Mouse (Mus musculus) embryonic facial prominence, embryonic 11.5 days (tissue): Measurements from ENCODE around the gene Ank2. TPM values are rescaled to one million over a fixed set of nuclear protein-coding genes. Genes with fewer than 3 reads are reported as not detected.
A peak's percentile ranks its signal among the peaks of the same experiment; 100 is the strongest.

Experiments used
- ATAC-seq: fragments of 200-750 bp; cut with Nextera tagmentation; replicated peaks from 2 replicates; pipeline ENCODE4 v1.8.0; 2017; ENCODE audit warnings: low read depth; ENCODE audit not compliant: insufficient number of reproducible peaks, low FRiP score, low TSS enrichment
- DNase-seq: peaks from one replicate; pipeline ENCODE4 v3.0.0-alpha.2; 2015; ENCODE audit warnings: low spot score
- H3K27ac ChIP-seq: fragments of 300-500 bp; sonication (generic); replicated peaks from 2 replicates; pipeline ENCODE4 v1.5.1; 2014; ENCODE audit warnings: mild to moderate bottlenecking, low read depth, low read length, control low read depth
- H3K27me3 ChIP-seq: fragments of 300-500 bp; sonication (generic); 2 replicates; pipeline ENCODE4 v1.6.1; 2014; ENCODE audit warnings: mild to moderate bottlenecking, low read length, moderate library complexity, mixed read lengths; ENCODE audit not compliant: control insufficient read depth, insufficient read depth
- H3K36me3 ChIP-seq: fragments of 300-500 bp; sonication (generic); replicated peaks from 2 replicates; pipeline ENCODE4 v1.6.1; 2014; ENCODE audit warnings: low read depth, mild to moderate bottlenecking, low read length, moderate library complexity, mixed read lengths; ENCODE audit not compliant: control insufficient read depth, insufficient read depth
- H3K4me1 ChIP-seq: fragments of 300-500 bp; sonication (generic); 2 replicates; pipeline ENCODE4 v1.6.1; 2014; ENCODE audit warnings: low read length, mixed read lengths; ENCODE audit not compliant: control insufficient read depth, insufficient read depth
- H3K4me2 ChIP-seq: fragments of 300-500 bp; sonication (generic); 2 replicates; pipeline ENCODE4 v1.6.1; 2014; ENCODE audit warnings: low read depth, mild to moderate bottlenecking, control low read depth, low read length, moderate library complexity
- H3K4me3 ChIP-seq: fragments of 300-500 bp; sonication (generic); 2 replicates; pipeline ENCODE4 v1.5.1; 2014; ENCODE audit warnings: low read depth, low read length, control low read depth
- H3K9ac ChIP-seq: fragments of 300-500 bp; sonication (generic); replicated peaks from 2 replicates; pipeline ENCODE4 v1.6.1; 2014; ENCODE audit warnings: mild to moderate bottlenecking, control low read depth, low read length
- H3K9me3 ChIP-seq: fragments of 300-500 bp; sonication (generic); replicated peaks from 2 replicates; pipeline ENCODE4 v1.6.1; 2016; ENCODE audit warnings: mild to moderate bottlenecking, low read length, inconsistent platforms, mixed read lengths; ENCODE audit not compliant: control insufficient read depth
- WGBS: fragments of 180-500 bp; shearing (Covaris S2); extraction: QIAGEN DNeasy Blood & Tissue Kit; methylation state at CpG from one replicate; pipeline ENCODE4 v1.1.7; 2014; 5-methylcytosine and 5-hydroxymethylcytosine counted together
- polyA plus RNA-seq: library from polyadenylated mRNA; unstranded; fragments of >200 nt; fragmentation: Nextera tagmentation; extraction: Ambion mirVana; gene quantifications from 2 replicates; pipeline ENCODE4 v1.2.1, GENCODE M21; 2014

Ank2 gene
- polyA plus RNA-seq, 1 experiment from 2014 or later: 26.1 TPM

DNA sequence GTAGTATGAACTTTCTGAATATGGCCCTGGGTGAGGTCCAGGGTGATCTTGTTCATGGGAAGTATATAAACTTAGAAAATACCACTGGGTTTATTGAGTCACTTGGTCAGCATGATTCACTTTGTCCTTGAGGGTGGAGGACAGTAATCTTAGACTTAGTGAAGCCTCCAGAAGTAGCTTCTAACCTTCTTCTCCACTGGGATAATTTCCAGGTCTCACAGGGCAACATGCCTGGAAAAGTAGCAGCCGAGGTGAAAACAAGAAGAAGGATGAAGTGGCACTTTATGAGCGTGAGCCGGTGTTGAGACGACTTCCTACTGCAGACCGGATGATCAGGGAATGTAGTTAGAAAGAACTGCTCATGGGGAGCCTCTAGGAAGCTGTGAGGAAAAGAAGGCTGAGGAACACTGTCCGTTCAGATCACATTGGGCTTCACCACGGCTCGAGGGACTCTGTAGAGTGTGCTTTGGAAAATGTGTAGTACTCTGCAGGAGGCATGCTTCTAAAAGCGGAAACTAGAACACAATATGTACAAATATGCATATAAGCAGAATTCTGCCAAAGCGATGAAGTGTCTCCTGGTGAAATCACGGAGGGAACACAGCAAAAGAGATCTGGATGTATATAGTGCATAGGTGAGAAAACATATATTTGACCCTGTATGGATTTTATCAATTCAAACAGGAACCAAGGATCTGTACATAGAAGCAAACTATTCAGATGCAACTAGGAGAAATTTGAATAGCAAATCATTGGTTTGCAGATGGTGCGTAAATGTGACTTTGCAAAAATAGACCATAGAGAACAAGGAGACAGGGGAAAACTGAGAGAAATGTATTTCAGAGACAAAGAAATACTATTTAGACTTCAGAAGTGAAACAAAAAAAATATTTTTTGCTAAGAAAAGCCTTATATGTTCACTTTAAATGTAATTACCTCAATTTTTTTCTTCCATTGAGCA, 12.9 kb upstream of the Ank2 start:
- Histone ChIP-seq H3K36me3 (no peaks in the 10 kb centered on the region), H3K9me3 (no peaks in the 10 kb centered on the region), H3K27ac (no peak overlapping the region), H3K9ac (no peak overlapping the region), H3K27me3 (no peaks in the 10 kb centered on the region), H3K4me1 (no peaks in the 10 kb centered on the region), H3K4me2 (no peak overlapping the region), H3K4me3 (no peak overlapping the region)
- no peak for ATAC-seq
- 83% methylated on average over 12 of the region's 12 CpGs for WGBS
- DNase-seq: no peak

- no peaks in the 10 kb centered on the region for H3K9me3 ChIP-seq
- ATAC-seq (no peak), DNase-seq (no peak)
- no peaks in the 10 kb centered on the region for H3K27me3 ChIP-seq
- H3K4me1 ChIP-seq: no peaks in the 10 kb centered on the region
- no peak overlapping the region for H3K4me2 ChIP-seq
- H3K36me3 ChIP-seq: no peaks in the 10 kb centered on the region
- H3K9ac ChIP-seq: no peak overlapping the region
- H3K4me3 ChIP-seq: no peak overlapping the region
- WGBS: 78% methylated on average over 15 of the region's 15 CpGs
- no peak overlapping the region for H3K27ac ChIP-seq
Measured at GRCm38 (mm10) chr3:127507878-127508783, 9.0 kb upstream of the Ank2 start.

GRCm38 (mm10) chr3:127498197-127498741, 881 bp downstream of the Ank2 start:
- peak overlapping the region; percentile 60 for H3K9ac ChIP-seq
- peak overlapping the region; percentile 50 for H3K4me3 ChIP-seq
- H3K27ac ChIP-seq: no peak overlapping the region
- H3K36me3 ChIP-seq: no peaks in the 10 kb centered on the region
- H3K9me3 ChIP-seq: no peaks in the 10 kb centered on the region
- H3K4me1 ChIP-seq: peaks cover 3% of the 10 kb centered on the region; the same call in 1 of the 2 replicates
- WGBS: 3% methylated on average over 18 of the region's 23 CpGs
- peak; percentile 77 for ATAC-seq
- peak; percentile 47 for DNase-seq
- H3K4me2 ChIP-seq: peak overlapping the region; percentile 99
- peaks cover 15% of the 10 kb centered on the region for H3K27me3 ChIP-seq

DNA sequence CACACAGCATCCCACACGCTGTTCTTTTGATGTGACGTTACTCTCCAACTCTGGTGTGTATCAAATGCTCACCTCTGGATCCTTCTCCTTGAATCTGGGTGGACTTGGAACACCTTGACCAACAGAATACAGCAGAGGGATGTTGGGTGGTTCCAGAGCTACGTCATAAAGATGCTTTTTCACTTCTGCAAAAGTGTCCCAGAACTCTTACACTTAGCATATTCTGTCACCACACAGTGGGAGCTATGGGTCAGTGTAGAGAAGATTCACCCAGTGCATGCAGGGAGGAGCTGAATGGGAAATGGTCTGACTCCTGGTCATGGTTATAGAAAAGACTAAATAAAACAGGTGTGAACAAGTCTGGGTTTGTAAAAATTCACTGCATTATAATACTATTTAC, 6.5 kb downstream of the Ank2 start:
- no peak overlapping the region for H3K27ac ChIP-seq
- H3K9me3 ChIP-seq: no peaks in the 10 kb centered on the region
- peaks cover under 1% of the 10 kb centered on the region; the same call in 1 of the 2 replicates for H3K27me3 ChIP-seq

DNA sequence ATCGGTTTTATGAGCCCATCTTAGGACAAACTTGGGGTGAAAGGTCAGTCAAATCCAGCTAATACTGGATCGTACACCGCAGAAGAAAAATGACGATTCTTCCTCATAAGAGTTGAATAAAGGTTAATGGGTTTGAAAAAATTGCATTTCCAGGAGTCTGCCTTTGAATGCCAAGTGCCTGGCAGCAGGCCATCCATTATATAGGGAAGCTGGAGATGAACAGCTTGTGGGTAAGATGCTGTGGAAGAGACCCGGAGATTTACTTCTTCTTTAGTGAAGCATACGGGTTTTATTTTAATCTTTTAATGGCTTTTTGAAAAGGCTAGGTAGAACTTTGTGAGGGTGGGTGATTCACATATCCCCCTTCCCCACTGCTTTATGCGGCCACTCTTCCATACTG, 11.8 kb downstream of the Ank2 start:
- 86% methylated on average over 7 of the region's 7 CpGs for WGBS
- Histone ChIP-seq H3K27me3 (no peaks in the 10 kb centered on the region), H3K9me3 (no peaks in the 10 kb centered on the region), H3K4me3 (no peak overlapping the region), H3K9ac (no peak overlapping the region), H3K27ac (no peak overlapping the region), H3K4me1 (no peaks in the 10 kb centered on the region), H3K4me2 (no peak overlapping the region), H3K36me3 (no peaks in the 10 kb centered on the region)
- ATAC-seq (no peak), DNase-seq (no peak)

More for the DNA sequence above, 6.5 kb downstream of the Ank2 start:
- H3K4me1 ChIP-seq: no peaks in the 10 kb centered on the region
- no peak overlapping the region for H3K4me2 ChIP-seq
- H3K36me3 ChIP-seq: no peaks in the 10 kb centered on the region
- no peak overlapping the region for H3K4me3 ChIP-seq
- DNase-seq (no peak), ATAC-seq (no peak)
- 83% methylated on average over 3 of the region's 3 CpGs for WGBS
- no peak overlapping the region for H3K9ac ChIP-seq

DNA sequence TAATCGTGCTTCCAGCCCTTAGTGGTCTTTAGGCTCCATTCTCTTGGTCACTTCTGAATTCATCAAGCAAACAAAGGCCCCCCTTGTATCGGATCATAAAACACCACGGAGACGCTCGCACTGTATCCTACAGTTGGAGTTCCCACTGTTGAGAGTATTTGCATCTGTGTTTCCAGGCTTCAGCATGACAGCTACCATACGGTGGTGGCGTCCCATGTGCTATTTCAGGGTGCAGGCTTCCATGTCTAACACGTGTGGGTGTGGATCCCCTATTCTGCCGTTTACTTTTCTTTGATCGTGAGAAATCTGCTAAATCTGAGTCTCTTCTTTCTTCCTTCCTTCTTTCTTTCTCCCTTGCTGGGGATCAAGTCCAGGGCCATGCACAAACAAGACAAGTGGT, 14.0 kb downstream of the Ank2 start:
- Histone ChIP-seq H3K4me1 (no peaks in the 10 kb centered on the region), H3K27ac (no peak overlapping the region), H3K27me3 (no peaks in the 10 kb centered on the region), H3K9me3 (no peaks in the 10 kb centered on the region), H3K4me2 (no peak overlapping the region), H3K4me3 (no peak overlapping the region), H3K9ac (no peak overlapping the region), H3K36me3 (no peaks in the 10 kb centered on the region)
- no peak for ATAC-seq
- DNase-seq: no peak
- WGBS: 74% methylated on average over 10 of the region's 10 CpGs

DNA sequence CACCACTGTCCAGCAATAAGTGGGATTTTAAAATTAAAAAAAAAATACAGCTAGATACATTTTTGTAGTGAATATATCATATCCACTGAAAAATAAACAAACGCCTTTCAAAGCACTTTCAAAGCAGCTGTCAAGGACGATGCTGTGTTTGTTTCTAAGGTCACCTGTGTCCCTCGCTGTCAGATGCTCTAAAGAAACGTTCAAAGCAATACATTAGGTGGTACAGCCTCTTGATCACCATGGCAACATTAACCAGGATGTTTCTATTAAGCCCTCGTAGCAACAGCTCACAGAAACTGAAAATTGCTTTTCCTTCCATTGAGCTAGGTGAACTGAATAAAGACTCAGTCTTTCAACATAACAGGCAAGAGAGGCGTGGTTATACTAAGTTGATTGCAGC, 17.5 kb downstream of the Ank2 start:
- no peak for ATAC-seq
- WGBS: 69% methylated on average over 6 of the region's 6 CpGs

More for the DNA sequence above, 17.5 kb downstream of the Ank2 start:
- H3K27ac ChIP-seq: no peak overlapping the region
- no peak overlapping the region for H3K4me3 ChIP-seq
- H3K4me2 ChIP-seq: no peak overlapping the region
- H3K4me1 ChIP-seq: no peaks in the 10 kb centered on the region
- DNase-seq: no peak
- H3K36me3 ChIP-seq: no peaks in the 10 kb centered on the region
- H3K27me3 ChIP-seq: no peaks in the 10 kb centered on the region
- H3K9me3 ChIP-seq: no peaks in the 10 kb centered on the region
- H3K9ac ChIP-seq: no peak overlapping the region
